Mouse (Mus musculus) frontal cortex, postnatal 10 days (tissue): ENCODE measurements at regions not wholly inside any gene's neighbourhood (a gene's known extent, or its start where the extent isn't known, plus 50 kb on each side); places are given as distances from the start of the nearest gene placed in this dataset.
A peak's percentile ranks its signal among the peaks of the same experiment; 100 is the strongest.

ENCODE experiments used
- DNase-seq, 2 experiments: peaks; one replicate each; pipeline ENCODE4 v3.0.0; 2022; ENCODE audit warnings: low spot score in 2 of 2, mixed read lengths in 1 of 2

DNA sequence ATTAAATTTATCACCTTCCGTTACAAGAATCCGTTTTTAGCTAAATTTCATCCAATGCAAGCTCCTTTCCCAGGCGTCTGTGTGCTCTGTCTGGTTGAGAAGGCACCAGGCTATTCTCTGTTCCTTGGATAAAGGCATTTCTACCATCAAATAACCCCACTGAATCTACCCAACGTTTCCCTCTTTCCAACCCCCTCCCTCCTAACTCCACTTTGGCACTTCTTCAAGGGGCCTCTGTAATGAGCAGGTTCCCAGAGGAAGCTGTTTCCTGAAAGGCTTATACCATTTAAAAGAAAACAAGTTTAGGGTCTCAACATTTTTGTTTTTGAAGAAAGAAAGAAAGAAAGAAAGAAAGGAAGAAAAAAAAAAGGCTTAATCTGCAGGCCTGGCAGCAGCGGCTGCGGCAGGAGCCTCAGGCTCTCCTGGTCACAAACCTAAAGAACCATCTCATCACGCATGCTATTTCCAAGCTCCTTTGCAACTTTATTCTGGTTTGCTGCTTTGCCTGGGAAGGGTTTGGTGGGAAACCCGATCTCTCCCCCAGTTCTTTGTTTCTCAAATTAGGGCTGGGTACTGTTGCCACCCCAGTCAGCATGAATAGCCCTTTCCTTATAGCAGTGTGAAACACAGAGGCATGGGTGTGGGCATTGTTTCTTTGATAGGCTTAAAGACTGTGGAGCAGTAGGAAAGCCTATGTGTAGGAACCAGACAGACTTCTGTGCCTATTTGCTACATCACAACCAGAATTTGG is 160.5 kb upstream of the Tnc start:
- no peak for DNase-seq

DNA sequence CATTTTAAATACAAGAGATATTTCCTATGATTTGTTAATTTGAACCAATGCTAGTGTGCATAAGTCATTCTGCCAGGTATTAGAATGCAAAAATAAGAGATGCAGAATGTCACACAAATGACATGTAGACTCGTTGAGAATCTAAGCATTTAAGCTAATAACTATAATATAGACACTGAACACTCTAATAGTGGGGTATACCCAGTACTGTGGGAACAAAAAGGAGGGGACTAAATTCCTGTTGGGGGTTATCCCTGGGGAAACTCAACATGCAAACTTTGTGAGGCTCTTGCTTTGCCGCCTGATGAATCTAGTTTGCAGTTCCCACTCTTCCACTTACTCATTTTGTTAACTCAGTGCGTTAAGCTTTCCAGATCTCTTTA is 154.0 kb upstream of the Tnc start:
- no peak for DNase-seq

DNA sequence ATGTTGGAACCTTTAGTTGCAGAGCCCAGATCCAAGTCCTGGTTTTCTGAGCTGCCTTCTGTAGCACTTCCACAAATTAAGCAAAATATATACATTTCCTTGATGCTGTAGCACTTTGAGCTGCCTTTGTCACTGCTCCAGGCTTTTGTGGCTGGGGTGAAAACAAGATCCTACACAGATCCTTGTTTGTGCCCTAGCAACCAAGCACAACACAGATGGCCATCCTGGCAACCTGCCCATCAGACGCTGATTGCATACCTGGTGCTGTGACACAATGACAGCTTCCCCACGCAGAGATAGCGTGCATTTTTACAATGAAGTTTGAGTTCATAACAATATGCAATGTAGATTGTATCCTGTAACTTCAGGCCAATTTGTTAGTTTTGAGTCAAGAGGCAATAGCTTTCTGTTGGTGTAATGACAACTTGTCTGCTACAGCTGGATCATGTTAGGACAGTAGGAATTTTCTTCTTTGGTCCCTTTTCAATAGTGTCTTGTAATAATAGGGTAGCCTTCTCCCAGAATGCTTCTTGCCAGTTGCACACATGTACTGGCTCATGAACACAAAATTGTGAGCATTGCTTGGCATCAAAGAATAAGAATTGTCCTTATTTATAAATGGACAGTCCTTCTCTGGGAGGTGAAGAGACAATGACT is 153.5 kb upstream of the Tnc start:
- peak; percentile 49 to 54 for DNase-seq

DNA sequence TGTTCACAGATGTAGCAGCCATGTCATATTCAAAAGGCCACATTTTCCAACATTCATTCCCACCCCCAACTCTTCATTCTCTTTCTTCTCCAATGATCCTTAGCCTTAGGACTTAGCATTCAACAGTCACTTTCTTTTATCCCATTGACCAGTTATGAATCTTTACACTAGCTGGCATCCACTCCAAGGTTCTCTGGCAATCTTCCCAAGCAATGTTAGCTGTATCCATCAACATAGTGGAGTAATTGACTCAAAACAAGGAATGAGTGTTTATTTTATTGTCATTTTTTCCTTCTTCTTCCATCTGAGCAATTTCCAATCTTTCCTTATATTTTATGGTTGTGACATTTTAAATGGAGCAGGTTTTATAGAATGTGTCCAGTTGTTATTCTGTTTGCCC is 138.2 kb upstream of the Tnc start:
- no peak for DNase-seq

DNA sequence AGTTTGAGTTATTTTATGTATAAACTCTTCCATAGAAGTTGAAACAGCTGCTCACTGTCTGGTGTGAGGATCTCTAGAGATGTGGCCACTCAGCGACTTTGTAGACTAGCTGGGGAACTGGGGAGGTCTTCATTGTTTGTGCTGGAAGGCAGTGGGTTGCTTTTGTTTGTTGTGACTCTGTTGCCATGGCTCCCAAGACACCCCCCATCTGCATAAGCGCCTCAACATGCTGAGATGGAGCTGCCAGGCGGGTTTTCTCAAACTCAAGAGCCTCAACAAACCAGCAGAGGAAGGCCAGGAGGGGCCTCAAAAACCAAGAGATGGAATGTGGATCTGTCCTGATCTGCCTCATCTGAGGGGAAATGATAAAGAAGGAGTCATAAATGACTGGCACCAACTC is 129.1 kb upstream of the Tnc start:
- DNase-seq = no peak

DNA sequence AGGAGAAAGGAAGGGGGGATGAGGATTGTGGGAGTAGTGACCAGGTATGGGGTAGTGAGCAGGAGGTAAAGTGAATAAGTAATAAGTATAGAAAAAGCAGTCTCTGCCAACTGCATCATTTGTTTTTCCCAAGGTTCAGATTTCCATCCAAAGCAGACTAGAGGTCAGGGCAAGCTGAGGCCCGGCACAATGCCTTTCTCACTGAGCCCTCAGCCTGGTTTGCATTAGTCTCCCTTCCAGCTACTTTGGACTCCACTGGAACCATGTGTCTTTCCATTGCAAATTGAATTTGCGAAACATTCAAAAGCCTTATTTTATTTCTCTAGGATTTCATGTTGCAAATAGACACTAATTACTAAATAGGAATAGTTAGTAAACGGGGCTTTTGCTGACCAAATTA is 124.7 kb upstream of the Tnc start:
- no peak for DNase-seq

DNA sequence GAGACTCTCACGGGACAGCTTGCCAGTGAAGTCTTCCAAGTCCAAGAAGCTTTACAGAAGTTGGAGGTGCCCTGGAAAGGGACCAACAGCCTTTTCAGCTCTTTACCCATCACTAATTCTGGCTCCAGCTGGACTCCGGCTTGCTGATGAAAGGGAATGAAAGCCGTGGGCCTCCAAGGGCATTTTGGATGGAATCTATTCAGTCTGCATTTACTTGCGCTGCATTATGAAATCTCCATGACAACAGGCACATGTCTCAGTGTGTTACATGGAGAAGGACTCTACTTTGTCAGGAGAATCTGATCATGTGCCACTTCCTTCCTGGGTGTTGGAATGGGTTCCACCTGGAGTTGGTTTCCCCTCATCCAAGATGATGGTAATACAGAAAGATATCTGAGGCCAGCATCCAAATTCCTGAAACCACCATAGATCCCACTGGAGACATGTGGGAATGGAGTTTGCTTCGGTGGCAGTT is 102.2 kb upstream of the Tnc start:
- DNase-seq = peak; percentile 36 to 46

DNA sequence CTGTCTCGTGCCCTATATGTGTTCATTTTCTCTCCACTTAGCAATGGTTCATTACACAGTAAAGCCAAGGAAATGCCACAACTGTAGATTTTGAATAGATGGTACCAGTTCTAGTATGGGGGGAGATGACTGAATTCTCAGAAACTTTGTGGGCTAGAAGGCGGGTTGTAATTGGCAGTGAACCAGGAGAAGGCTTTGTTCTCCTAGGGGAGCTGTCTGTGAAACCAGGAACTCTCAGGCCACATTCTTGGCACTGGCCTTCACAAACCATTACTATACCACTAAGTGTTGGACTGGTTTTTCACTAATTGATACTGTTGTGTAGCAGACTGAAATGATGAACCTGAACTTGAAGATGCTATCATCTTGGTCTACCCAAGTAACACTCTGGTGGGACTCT is 99.1 kb upstream of the Tnc start:
- no peak for DNase-seq

DNA sequence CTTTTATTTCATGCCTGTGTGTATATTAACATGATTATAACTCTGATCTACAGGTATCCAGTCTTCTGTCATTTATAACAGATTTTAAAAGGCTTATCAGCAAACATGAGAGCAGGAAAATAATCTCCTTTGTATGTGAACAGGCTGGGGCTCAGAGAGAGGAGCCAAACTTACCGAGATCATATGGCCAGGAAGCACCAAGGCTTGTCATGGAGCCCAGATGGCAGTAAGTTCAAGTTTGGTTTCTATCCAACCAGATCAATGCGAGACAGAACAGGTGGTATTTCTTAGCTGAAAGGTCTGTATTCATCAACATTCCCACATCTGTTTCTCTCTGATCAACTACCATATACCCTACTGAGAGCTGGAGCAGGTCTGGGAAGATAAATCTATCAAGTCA is 96.1 kb upstream of the Tnc start:
- no peak for DNase-seq

DNA sequence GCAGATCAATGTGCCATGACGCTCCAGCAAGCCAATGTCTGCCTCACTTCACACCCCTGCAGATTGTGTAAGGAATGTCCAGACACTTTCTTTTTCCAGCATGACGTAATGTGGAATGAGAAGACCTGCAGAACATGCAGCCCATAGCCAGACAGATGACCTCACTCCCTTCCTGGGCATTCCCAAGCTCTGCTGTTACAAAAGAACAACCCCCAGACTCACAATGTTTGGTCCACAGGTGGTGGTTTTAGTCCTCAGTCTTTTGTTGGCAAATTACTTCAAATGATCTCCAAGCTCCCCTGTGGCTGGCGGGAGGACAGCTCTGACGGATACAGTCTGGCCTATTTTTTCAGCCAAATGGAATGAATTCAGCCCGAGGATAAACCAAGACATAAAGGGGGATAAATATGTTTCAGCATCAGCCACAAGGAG is 95.6 kb upstream of the Tnc start:
- peak; percentile 3 to 8 for DNase-seq

DNA sequence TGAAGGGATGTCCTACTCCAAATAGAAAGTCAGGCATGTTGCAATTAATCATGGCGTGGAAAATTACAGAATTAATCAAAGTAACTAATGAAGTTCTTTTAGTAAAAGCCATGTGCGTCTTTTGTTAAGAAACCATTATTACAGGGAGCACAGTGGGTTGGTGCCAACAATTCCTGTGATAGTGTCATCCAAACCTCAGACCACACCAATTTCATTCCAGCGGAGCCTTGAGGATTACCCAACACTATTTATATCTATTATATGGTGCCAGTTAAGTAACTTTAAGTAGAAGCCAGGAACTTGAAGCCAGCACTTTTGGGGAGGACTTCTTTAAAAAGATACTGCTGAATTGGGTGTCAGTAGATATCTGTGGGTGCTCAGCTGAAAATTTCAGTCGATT is 93.0 kb upstream of the Tnc start:
- DNase-seq = no peak

DNA sequence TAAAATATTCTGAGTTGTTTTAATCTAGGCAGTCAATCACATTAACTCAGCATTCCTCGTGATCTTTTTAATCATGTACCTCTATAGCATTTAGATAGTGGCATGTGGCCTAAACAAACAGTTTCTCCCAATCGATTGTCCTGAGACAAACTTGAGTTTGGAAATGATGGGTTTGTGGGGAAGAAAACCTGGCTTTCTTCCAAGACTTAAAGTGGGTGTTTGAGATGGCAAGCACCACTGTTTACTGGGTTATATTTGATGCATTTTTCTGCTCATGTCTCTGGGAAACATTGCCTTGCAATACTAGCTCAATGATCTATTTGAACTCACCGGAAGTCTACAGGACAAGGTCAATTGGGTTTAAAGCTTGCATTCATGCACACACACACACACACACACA is 88.2 kb upstream of the Tnc start:
- no peak for DNase-seq

DNA sequence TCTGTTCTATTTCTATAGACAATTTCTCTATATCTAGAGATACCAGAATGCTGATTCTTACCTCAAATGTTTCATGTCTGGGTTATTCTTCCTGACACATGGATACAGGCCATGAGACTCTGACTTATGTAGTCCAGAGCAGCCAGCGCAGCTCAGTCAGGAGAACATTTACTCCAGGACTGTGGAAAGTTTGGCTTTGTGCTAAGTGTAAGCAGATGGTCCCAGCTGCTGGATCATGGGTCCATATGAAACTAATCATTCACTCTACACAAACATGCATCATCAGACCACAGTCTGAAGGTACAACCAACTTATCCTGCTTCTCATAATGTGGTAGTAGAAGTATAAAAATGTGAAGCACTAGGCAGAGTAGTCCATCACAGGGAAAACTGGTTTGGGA is 82.5 kb upstream of the Tnc start:
- no peak for DNase-seq

DNA sequence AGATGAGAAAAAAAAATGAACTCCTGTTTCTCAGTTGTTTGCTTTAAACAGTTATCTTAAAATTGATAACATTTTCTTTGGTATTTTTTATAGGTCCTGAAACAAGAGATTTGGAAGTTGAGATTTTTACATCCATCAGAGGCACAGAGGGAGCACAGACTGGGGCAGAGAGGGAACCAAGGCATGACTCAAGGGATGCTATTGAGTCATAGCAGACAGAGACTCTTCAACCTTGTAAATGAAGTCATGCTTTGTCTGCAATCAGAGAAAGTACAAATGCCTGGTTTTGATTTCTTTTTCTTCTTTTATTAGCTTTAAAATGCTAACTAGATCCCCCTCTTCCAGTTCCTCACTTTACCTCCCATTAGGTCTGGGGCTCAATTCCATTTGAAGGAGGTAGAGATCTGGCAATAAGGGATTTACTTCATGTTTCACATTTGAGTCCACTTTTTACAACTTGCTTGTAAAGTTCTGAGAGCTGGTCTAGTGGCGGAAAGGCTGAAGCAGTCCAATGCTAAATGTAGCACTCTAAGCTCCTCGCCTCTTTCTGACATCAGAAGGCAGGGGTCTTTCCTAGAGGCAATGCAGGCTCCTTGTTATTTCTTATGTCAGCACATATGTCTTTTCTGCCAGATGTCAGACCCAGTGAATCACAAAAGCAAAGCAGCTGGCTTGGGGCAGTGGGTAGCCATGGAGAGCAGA is 77.7 kb upstream of the Tnc start:
- DNase-seq = no peak

DNA sequence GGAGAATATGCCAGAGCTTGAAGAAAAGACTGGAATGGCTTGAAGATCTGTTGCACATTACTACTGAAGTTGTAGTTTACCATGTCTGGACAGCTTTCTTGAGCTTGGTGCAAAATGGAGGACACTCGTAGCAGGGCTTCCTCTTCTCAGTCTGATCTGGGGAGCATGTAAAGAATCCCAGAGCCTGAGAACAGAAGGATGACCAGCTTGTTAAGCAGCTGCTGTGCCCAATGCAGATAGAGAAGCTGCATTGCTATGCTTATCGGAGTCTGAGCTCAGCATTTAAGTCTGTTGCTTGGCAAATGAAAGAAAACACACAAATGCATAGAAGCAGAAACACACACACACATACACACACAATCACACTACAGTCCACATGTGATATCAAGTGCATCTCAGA is 76.9 kb upstream of the Tnc start:
- peak; percentile 6 to 16 for DNase-seq

DNA sequence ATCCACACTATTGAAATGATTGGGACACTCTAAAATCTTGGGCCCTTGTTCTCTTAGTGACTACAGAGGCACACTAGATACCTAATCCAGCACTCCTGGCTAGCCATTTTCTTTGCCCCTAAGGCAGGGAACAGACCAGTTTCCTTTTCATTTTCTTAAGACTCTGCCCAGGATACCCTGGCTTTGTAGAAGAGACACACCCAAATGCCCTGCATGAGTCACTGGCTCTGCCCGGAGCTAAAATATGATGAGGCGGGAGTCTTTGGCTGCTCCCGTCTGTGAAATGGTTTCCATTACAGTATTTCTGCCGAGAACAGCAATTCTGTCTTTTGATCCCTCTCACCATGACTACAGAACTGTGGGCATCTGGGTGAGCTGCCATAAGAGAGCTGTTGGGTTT is 51.4 kb upstream of the Tnc start:
- no peak for DNase-seq
